Mouse (Mus musculus): ENCODE results near the gene Gm17581.

The Gm17581 gene

GRCm38 (mm10) chr2:155717082-155717990 is 18.3 kb downstream of the Gm17581 start:
- no peak for TF ChIP-seq GATA4 (IDR thresholded peaks at IDR 0.05; ENCODE audit: insufficient replicate concordance, low read length)

- no peak for TF ChIP-seq GATA4 (IDR thresholded peaks at IDR 0.05; ENCODE audit: insufficient replicate concordance, low read length)
Observed at GRCm38 (mm10) chr2:155710557-155710956, 25.1 kb downstream of the Gm17581 start.

GRCm38 (mm10) chr2:155707251-155707650 is 28.4 kb downstream of the Gm17581 start:
- no peak for TF ChIP-seq GATA4 (IDR thresholded peaks at IDR 0.05; ENCODE audit: insufficient replicate concordance, low read length)

- no peak for TF ChIP-seq GATA4 (IDR thresholded peaks at IDR 0.05; ENCODE audit: insufficient replicate concordance, low read length)
Observed at GRCm38 (mm10) chr2:155703630-155704029, 32.0 kb downstream of the Gm17581 start.

DNA sequence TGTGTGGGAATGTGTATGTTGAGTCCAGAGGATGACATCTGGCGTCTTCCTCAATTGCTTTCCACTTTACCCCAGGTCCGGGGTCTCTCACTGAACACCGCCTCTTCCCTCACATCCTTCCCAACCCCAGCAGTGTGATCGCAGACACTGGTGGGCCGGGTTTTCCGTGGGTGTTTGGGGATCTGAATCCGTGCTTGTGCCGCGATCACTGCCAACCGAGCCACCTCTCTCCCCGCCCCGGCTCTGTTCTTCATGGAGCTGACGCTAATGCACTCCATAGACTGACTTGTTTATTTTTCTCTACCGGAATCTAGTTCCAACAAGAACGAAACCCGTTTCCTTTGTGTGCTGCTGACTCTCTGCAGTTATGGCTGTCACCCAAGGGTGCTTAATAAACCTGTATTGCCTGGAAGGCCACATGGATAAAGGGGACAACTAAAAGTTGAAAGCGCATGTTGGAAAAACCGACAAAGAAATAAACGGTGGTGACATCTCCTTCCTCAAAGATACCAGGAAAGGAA is 34.2 kb downstream of the Gm17581 start:
- TF ChIP-seq GATA4 (IDR thresholded peaks at IDR 0.05; ENCODE audit: insufficient replicate concordance, low read length): no peak

DNA sequence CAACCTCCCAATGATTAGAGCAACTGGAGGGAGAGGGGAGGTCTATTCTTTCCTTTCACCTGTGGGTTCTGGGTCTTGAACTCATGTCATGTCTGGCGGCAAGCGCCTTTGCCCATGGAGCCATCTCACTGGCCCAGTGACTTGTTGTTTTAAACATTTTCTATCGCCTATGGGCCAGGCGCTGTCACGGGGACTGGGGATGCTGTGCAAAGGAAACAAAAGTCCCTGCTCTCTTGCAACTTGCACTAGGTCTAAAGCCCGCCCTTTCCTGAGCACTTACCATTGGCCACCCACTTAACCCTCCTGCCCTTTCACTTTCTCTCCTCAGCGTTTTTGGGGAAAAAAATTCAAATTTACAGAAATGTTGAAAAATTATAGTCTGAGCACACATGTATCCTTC is 38.8 kb downstream of the Gm17581 start:
- TF ChIP-seq GATA4 (IDR thresholded peaks at IDR 0.05; ENCODE audit: insufficient replicate concordance, low read length): no peak

- TF ChIP-seq GATA4 (IDR thresholded peaks at IDR 0.05; ENCODE audit: insufficient replicate concordance, low read length): no peak
Observed at GRCm38 (mm10) chr2:155696091-155696558, 39.5 kb downstream of the Gm17581 start.

GRCm38 (mm10) chr2:155695316-155695715 is 40.4 kb downstream of the Gm17581 start:
- peak; percentile 36; the same call in 1 of the 2 replicates for TF ChIP-seq GATA4 (IDR thresholded peaks at IDR 0.05; ENCODE audit: insufficient replicate concordance, low read length)

- TF ChIP-seq GATA4 (IDR thresholded peaks at IDR 0.05; ENCODE audit: insufficient replicate concordance, low read length): no peak
Observed at GRCm38 (mm10) chr2:155694564-155694963, 41.1 kb downstream of the Gm17581 start.

- TF ChIP-seq GATA4 (IDR thresholded peaks at IDR 0.05; ENCODE audit: insufficient replicate concordance, low read length): no peak
Observed at GRCm38 (mm10) chr2:155693136-155693535, 42.5 kb downstream of the Gm17581 start.

DNA sequence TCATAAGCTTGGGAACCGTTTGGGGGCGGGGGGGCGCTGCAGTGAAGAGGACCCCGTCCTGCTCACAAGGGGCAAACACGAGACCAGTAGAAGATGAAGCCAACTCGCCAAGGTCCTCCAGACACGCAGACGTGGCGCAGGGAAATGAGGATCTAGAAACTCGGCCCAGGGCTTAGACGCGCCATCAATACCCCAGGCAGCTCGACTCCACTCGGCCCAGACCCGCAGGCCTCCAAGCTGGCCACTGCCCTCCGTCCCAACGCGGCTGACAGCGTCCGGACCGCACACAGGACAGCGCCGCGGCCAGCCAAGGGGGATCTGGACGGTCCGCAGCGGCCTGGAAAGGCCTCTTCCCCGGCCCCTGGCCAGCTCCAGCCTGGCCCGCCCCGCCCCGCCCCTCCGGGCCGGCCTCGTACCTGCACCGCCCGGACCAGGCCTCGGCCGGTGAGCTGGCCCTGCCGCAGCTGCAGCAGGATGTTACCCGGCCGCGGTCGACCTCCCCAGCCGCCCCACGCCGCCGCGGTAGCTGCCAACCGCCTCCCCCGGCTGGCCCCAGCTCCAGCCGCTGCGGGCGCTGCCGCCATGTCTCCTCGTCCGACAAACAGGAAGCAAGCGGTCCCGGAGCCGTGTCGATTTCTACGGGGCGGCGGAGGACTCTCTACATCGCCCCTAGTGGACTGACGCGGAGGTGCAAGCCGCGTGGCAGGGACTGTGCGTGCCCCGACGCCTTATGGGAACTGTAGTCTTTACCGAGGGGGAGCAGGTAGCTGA is 43.8 kb downstream of the Gm17581 start, which contains the start of gene Trpc4ap:
TSS of gene Trpc4ap (minus strand) at position 662 of the 771 bp plus-strand sequence.
- peak; percentile 14; the same call in 1 of the 2 replicates for TF ChIP-seq GATA4 (IDR thresholded peaks at IDR 0.05; ENCODE audit: insufficient replicate concordance, low read length)

DNA sequence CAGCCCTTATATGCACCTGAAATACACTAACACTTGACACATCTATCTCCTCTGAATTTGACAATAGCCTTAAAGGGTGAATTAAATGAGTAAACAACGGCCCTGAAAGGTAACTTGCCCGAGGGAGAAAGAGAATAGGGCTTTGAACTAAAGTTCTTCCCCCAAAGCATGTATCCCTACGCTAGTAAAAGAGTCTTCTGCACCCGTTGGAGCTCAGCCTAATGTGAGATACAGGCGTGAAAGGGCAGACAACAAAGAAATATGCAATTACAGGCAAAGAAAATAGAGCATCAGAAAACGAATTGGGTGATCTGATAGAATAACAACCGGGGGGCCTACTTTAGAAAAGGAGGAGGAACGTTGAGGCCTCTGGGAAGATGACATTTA is 44.3 kb downstream of the Gm17581 start:
- TF ChIP-seq GATA4 (IDR thresholded peaks at IDR 0.05; ENCODE audit: insufficient replicate concordance, low read length): no peak

DNA sequence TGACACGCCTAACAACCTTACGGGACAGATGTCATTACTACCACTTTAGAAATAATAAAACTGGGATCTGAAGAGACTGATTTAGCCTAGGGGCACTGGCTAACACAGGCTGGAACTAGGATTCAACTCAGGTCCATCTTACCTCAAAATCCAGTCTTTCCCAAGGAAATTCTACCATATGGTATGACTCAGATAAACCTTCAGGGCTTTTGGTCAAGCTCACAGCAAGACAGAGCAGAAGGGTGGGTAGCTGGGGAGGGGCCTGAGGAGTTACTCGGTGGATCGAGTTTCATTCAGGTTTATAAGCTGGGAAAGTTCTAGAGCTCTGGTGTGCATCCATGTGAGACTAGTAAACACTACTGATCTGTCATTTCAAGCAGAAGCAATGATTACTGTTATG is 46.5 kb downstream of the Gm17581 start:
- no peak for TF ChIP-seq GATA4 (IDR thresholded peaks at IDR 0.05; ENCODE audit: insufficient replicate concordance, low read length)

DNA sequence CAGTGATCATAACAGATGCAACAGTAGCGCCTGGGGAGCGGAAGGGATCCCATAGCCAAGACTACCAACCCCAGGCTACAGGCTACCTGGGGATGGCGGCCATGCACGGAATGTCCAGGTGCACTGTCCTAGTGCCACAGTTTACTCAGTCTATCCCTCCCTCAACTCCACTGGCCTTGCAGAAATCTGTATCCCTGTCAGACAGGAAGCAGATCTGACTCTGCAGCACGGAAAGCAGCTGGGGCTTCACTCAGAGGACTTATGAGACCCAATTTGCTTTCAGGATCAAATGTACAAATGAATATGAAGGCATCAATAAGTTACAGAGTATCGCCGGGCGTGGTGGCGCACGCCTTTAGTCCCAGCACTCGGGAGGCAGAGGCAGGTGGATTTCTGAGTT is 47.9 kb downstream of the Gm17581 start:
- TF ChIP-seq GATA4 (IDR thresholded peaks at IDR 0.05; ENCODE audit: insufficient replicate concordance, low read length): no peak

GRCm38 (mm10) chr2:155686572-155686971 is 49.1 kb downstream of the Gm17581 start:
- no peak for TF ChIP-seq GATA4 (IDR thresholded peaks at IDR 0.05; ENCODE audit: insufficient replicate concordance, low read length)
